Mouse (Mus musculus) CH12.LX (cell line): ENCODE measurements around the gene Fcf1. TPM values are rescaled to one million over a fixed set of nuclear protein-coding genes. Genes with fewer than 3 reads are reported as not detected.
A peak's percentile ranks its signal among the peaks of the same experiment; 100 is the strongest.

Experiments used
- DNase-seq: peaks from one replicate; pipeline ENCODE4 v3.0.0-alpha.2; 2013; ENCODE audit errors: extremely low read depth
- H3K27ac ChIP-seq: 2 replicates; pipeline ENCODE4 v1.5.1; 2012; ENCODE audit warnings: low read depth, mild to moderate bottlenecking, control low read depth, moderate library complexity; ENCODE audit not compliant: insufficient read depth
- H3K27me3 ChIP-seq: replicated peaks from 2 replicates; pipeline ENCODE3; 2012; ENCODE audit warnings: inconsistent platforms
- H3K36me3 ChIP-seq, 2 experiments: replicated peaks in 1 of 2; 2 replicates each; pipeline versions ENCODE3 to v1.6.1; 2012; ENCODE audit warnings: inconsistent platforms in 1 of 2, low read length in 1 of 2, mild to moderate bottlenecking in 1 of 2, mixed read lengths in 1 of 2, moderate library complexity in 1 of 2; ENCODE audit not compliant: control insufficient read depth in 1 of 2, insufficient read depth in 1 of 2
- H3K4me1 ChIP-seq, 2 experiments: 2 replicates each; pipeline ENCODE4 v1.6.1; 2012; ENCODE audit warnings: inconsistent platforms in 1 of 2, moderate library complexity in 1 of 2; ENCODE audit not compliant: insufficient read depth in 2 of 2, control insufficient read depth in 1 of 2
- H3K4me2 ChIP-seq: 2 replicates; pipeline ENCODE4 v1.6.1; 2012; ENCODE audit warnings: low read depth, mild to moderate bottlenecking, control low read depth; ENCODE audit not compliant: poor library complexity, insufficient read depth, severe bottlenecking
- H3K4me3 ChIP-seq, 3 experiments: fragments of 150-350 bp in 1 of 3; sonication (generic) in 1 of 3; replicated peaks in 1 of 3; 2 replicates each; pipeline versions ENCODE3 to v1.5.1; 2011 to 2012; ENCODE audit warnings: low read depth in 2 of 3, low read length in 2 of 3, mild to moderate bottlenecking in 2 of 3, moderate library complexity in 2 of 3, control low read depth in 1 of 3, improper control_type of control experiment in 1 of 3, inconsistent platforms in 1 of 3, mixed read lengths in 1 of 3; ENCODE audit not compliant: poor library complexity in 1 of 3
- H3K79me2 ChIP-seq: replicated peaks from 2 replicates; pipeline ENCODE4 v1.6.1; 2012; ENCODE audit warnings: mild to moderate bottlenecking, moderate library complexity; ENCODE audit not compliant: control insufficient read depth, poor library complexity, insufficient read depth, severe bottlenecking; ENCODE audit errors: extremely low read depth
- H3K9ac ChIP-seq: 2 replicates; pipeline ENCODE4 v1.6.1; 2012; ENCODE audit warnings: low read depth, mild to moderate bottlenecking, control low read depth, moderate library complexity; ENCODE audit not compliant: insufficient read depth
- H3K9me3 ChIP-seq: replicated peaks from 2 replicates; pipeline ENCODE3; 2012; ENCODE audit warnings: low read length, inconsistent platforms, mixed read lengths
- BHLHE40 ChIP-seq: IDR thresholded peaks from 2 replicates; pipeline ENCODE4 v1.6.1; 2011; ENCODE audit warnings: mild to moderate bottlenecking, low read depth, low read length, improper control_type of control experiment
- CHD1 ChIP-seq: IDR thresholded peaks from 2 replicates; pipeline ENCODE4 v1.6.1; 2012; ENCODE audit warnings: low read depth, low read length, improper control_type of control experiment, inconsistent platforms
- CHD2 ChIP-seq: IDR thresholded peaks from 2 replicates; pipeline ENCODE4 v1.6.1; 2011; ENCODE audit warnings: low read length, improper control_type of control experiment
- CTCF ChIP-seq, 2 experiments: IDR thresholded peaks in 1 of 2; conservative IDR thresholded peaks in 1 of 2; 2 replicates each; pipeline ENCODE4 v1.5.1; 2011 to 2012; ENCODE audit warnings: low read depth in 2 of 2, low read length in 2 of 2, improper control_type of control experiment in 1 of 2, inconsistent platforms in 1 of 2, mild to moderate bottlenecking in 1 of 2, moderate library complexity in 1 of 2
- E2F4 ChIP-seq: IDR thresholded peaks from 2 replicates; pipeline ENCODE4 v1.6.1; 2011; ENCODE audit warnings: low read depth, low read length, improper control_type of control experiment; ENCODE audit not compliant: insufficient replicate concordance
- ELF1 ChIP-seq: IDR thresholded peaks from 2 replicates; pipeline ENCODE4 v1.6.1; 2014; ENCODE audit warnings: low read depth, mild to moderate bottlenecking, inconsistent platforms, low read length, improper control_type of control experiment
- EP300 ChIP-seq: IDR thresholded peaks from 2 replicates; pipeline ENCODE4 v1.6.1; 2011; ENCODE audit warnings: low read length, improper control_type of control experiment
- ETS1 ChIP-seq: conservative IDR thresholded peaks from 2 replicates; pipeline ENCODE4 v1.6.1; 2012; ENCODE audit warnings: low read depth, mild to moderate bottlenecking, inconsistent platforms, low read length, improper control_type of control experiment, moderate library complexity
- GABPA ChIP-seq: IDR thresholded peaks from 2 replicates; pipeline ENCODE4 v1.6.1; 2012; ENCODE audit warnings: low read depth, low read length, improper control_type of control experiment, inconsistent platforms; ENCODE audit not compliant: insufficient replicate concordance
- HCFC1 ChIP-seq: IDR thresholded peaks from 2 replicates; pipeline ENCODE4 v1.6.1; 2012; ENCODE audit warnings: low read depth, mild to moderate bottlenecking, inconsistent platforms, low read length, improper control_type of control experiment
- IRF4 ChIP-seq: IDR thresholded peaks from 2 replicates; pipeline ENCODE4 v1.6.1; 2014; ENCODE audit warnings: low read depth, mild to moderate bottlenecking, inconsistent platforms, low read length, improper control_type of control experiment
- JUN ChIP-seq: IDR thresholded peaks from 2 replicates; pipeline ENCODE4 v1.6.1; 2011; ENCODE audit warnings: low read depth, mild to moderate bottlenecking, low read length, improper control_type of control experiment, moderate library complexity; ENCODE audit not compliant: insufficient read depth
- JUND ChIP-seq: conservative IDR thresholded peaks from 2 replicates; pipeline ENCODE4 v1.6.1; 2011; ENCODE audit warnings: low read depth, low read length, improper control_type of control experiment
- KAT2A ChIP-seq: IDR thresholded peaks from 2 replicates; pipeline ENCODE4 v1.6.1; 2012; ENCODE audit warnings: low read length, improper control_type of control experiment, inconsistent platforms; ENCODE audit not compliant: insufficient replicate concordance
- MAFK ChIP-seq: IDR thresholded peaks from 2 replicates; pipeline ENCODE4 v1.6.1; 2011; ENCODE audit warnings: low read length, improper control_type of control experiment; ENCODE audit not compliant: insufficient replicate concordance
- MAX ChIP-seq: IDR thresholded peaks from 2 replicates; pipeline ENCODE4 v1.6.1; 2011; ENCODE audit warnings: low read length, improper control_type of control experiment
- MAZ ChIP-seq: IDR thresholded peaks from 2 replicates; pipeline ENCODE4 v1.6.1; 2012; ENCODE audit warnings: low read depth, mild to moderate bottlenecking, inconsistent platforms, low read length, improper control_type of control experiment, moderate library complexity
- MEF2A ChIP-seq: IDR thresholded peaks from 2 replicates; pipeline ENCODE4 v1.6.1; 2014; ENCODE audit warnings: low read depth, mild to moderate bottlenecking, inconsistent platforms, low read length, improper control_type of control experiment, borderline replicate concordance
- MXI1 ChIP-seq: IDR thresholded peaks from 2 replicates; pipeline ENCODE4 v1.6.1; 2011; ENCODE audit warnings: mild to moderate bottlenecking, low read depth, low read length, improper control_type of control experiment
- MYC ChIP-seq: IDR thresholded peaks from 2 replicates; pipeline ENCODE4 v1.6.1; 2011; ENCODE audit warnings: low read depth, mild to moderate bottlenecking, improper control_type of control experiment, low read length
- NELFE ChIP-seq: IDR thresholded peaks from 2 replicates; pipeline ENCODE4 v1.6.1; 2011; ENCODE audit warnings: low read depth, low read length, improper control_type of control experiment
- NRF1 ChIP-seq: IDR thresholded peaks from 2 replicates; pipeline ENCODE4 v1.6.1; 2014; ENCODE audit warnings: low read depth, mild to moderate bottlenecking, inconsistent platforms, low read length, improper control_type of control experiment, moderate library complexity
- PAX5 ChIP-seq: IDR thresholded peaks from 2 replicates; pipeline ENCODE4 v1.6.1; 2012; ENCODE audit warnings: low read length, inconsistent platforms, mixed read lengths
- POLR2A ChIP-seq: IDR thresholded peaks from 2 replicates; pipeline ENCODE4 v1.6.1; 2011; ENCODE audit warnings: low read depth, mild to moderate bottlenecking, improper control_type of control experiment, low read length
- POLR2AphosphoS2 ChIP-seq: IDR thresholded peaks from 2 replicates; pipeline ENCODE4 v1.6.1; 2011; ENCODE audit warnings: low read depth, low read length, improper control_type of control experiment
- RAD21 ChIP-seq: IDR thresholded peaks from 2 replicates; pipeline ENCODE4 v1.6.1; 2011; ENCODE audit warnings: low read depth, mild to moderate bottlenecking, low read length, improper control_type of control experiment, moderate library complexity
- RCOR1 ChIP-seq: conservative IDR thresholded peaks from 2 replicates; pipeline ENCODE4 v1.6.1; 2012; ENCODE audit warnings: low read depth, mild to moderate bottlenecking, inconsistent platforms, low read length, improper control_type of control experiment
- SIN3A ChIP-seq: IDR thresholded peaks from 2 replicates; pipeline ENCODE4 v1.6.1; 2012; ENCODE audit warnings: low read length, improper control_type of control experiment, inconsistent platforms
- SMC3 ChIP-seq: IDR thresholded peaks from 2 replicates; pipeline ENCODE4 v1.6.1; 2011; ENCODE audit warnings: low read depth, low read length, improper control_type of control experiment
- TBP ChIP-seq: conservative IDR thresholded peaks from 2 replicates; pipeline ENCODE4 v1.6.1; 2011; ENCODE audit warnings: low read depth, low read length, improper control_type of control experiment
- TCF12 ChIP-seq: IDR thresholded peaks from 2 replicates; pipeline ENCODE4 v1.6.1; 2014; ENCODE audit warnings: low read depth, mild to moderate bottlenecking, inconsistent platforms, low read length, improper control_type of control experiment
- UBTF ChIP-seq: IDR thresholded peaks from 2 replicates; pipeline ENCODE4 v1.6.1; 2012; ENCODE audit warnings: low read depth, mild to moderate bottlenecking, inconsistent platforms, low read length, improper control_type of control experiment, moderate library complexity
- USF1 ChIP-seq: IDR thresholded peaks from 2 replicates; pipeline ENCODE4 v1.6.1; 2014; ENCODE audit warnings: low read depth, mild to moderate bottlenecking, inconsistent platforms, low read length, improper control_type of control experiment
- USF2 ChIP-seq: conservative IDR thresholded peaks from 2 replicates; pipeline ENCODE4 v1.6.1; 2011; ENCODE audit warnings: low read depth, low read length, improper control_type of control experiment
- ZC3H11A ChIP-seq: IDR thresholded peaks from 2 replicates; pipeline ENCODE4 v1.6.1; 2012; ENCODE audit warnings: low read depth, mild to moderate bottlenecking, inconsistent platforms, low read length, improper control_type of control experiment
- ZKSCAN1 ChIP-seq: IDR thresholded peaks from 2 replicates; pipeline ENCODE4 v1.6.1; 2012; ENCODE audit warnings: low read depth, inconsistent platforms, low read length, improper control_type of control experiment, borderline replicate concordance
- ZMIZ1 ChIP-seq: IDR thresholded peaks from 2 replicates; pipeline ENCODE4 v1.6.1; 2012; ENCODE audit warnings: low read depth, mild to moderate bottlenecking, inconsistent platforms, low read length, improper control_type of control experiment
- ZNF384 ChIP-seq: IDR thresholded peaks from 2 replicates; pipeline ENCODE4 v1.6.1; 2012; ENCODE audit warnings: low read depth, low read length, improper control_type of control experiment, inconsistent platforms
- dilution Hi-C: fragments of 300-500 bp; cut with MboI; formaldehyde crosslinking; loops from 2 replicates; pipeline ENCODE4 v1.14.3; 2020; ENCODE audit warnings: low sequenced_read_pairs; ENCODE audit not compliant: extremely low pct_unique_long_range_greater_than_20kb, extremely low pct_ligation_motif_present
- in situ Hi-C: fragments of 300-500 bp; cut with MboI; formaldehyde crosslinking; loops from 3 replicates; pipeline ENCODE4 v1.14.3; 2019; ENCODE audit warnings: low sequenced_read_pairs, low pct_ligation_motif_present, low pct_unique_long_range_greater_than_20kb, mixed read lengths
- polyA plus RNA-seq: library from polyadenylated mRNA; unstranded; fragments of >175 nt; gene quantifications from 2 replicates; pipeline ENCODE4 v1.2.1, GENCODE M21; 2012; ENCODE audit warnings: low read depth; ENCODE audit not compliant: insufficient read length
- total RNA-seq, 2 experiments: library from RNA; depleted of rRNA; stranded (reverse); fragments of 300-350 nt in 1 of 2; fragments of >200 nt in 1 of 2; gene quantifications; 2 replicates each; pipeline ENCODE4 v1.2.3; 2012 to 2014

The Fcf1 gene
- total and polyA plus RNA-seq, 3 experiments, result 152 to 273 (median 265) TPM

GRCm38 (mm10) chr12:84940343-84940742, 30.4 kb upstream of the Fcf1 start:
- in situ Hi-C loops (no loop called here), dilution Hi-C loops (no loop called here)
- no peaks in the 10 kb centered on the region for H3K27me3 ChIP-seq
- no peak overlapping the region for H3K9ac ChIP-seq
- TF ChIP-seq ZMIZ1 (no peak), CHD2 (peak; percentile 71), ZKSCAN1 (no peak), MAFK (no peak), ETS1 (peak; percentile 38; the same call in 1 of the 2 replicates), MAZ (0 out of 2 replicates have a peak, but pooled peaks have one; percentile 36), TCF12 (peak; percentile 76), TBP (no peak), MYC (no peak), RCOR1 (no peak), ELF1 (no peak), ZC3H11A (no peak), USF1 (no peak), SIN3A (peak; percentile 26; the same call in 1 of the 2 replicates), NRF1 (no peak), RAD21 (no peak), PAX5 (no peak), POLR2A (no peak), CTCF (conservative IDR thresholded peaks at IDR 0.05 in 1 of 2, IDR thresholded peaks at IDR 0.05 in 1 of 2; ENCODE audit: low read depth in 2 of 2, low read length in 2 of 2) (no peak), IRF4 (peak; percentile 84), MEF2A (0 out of 2 replicates have a peak, but pooled peaks have one; percentile 25), ZNF384 (no peak), KAT2A (no peak), POLR2AphosphoS2 (no peak), JUN (no peak), MXI1 (peak; percentile 65; the same call in 1 of the 2 replicates), NELFE (no peak), EP300 (peak; percentile 74), USF2 (no peak), CHD1 (no peak), E2F4 (no peak), UBTF (no peak), JUND (no peak), HCFC1 (0 out of 2 replicates have a peak, but pooled peaks have one; percentile 25), MAX (peak; percentile 42; the same call in 1 of the 2 replicates), GABPA (no peak), SMC3 (no peak), BHLHE40 (peak; percentile 57; the same call in 1 of the 2 replicates)
- H3K79me2 ChIP-seq, result no peaks in the 10 kb centered on the region
- H3K36me3 ChIP-seq, result peaks cover 46 to 76% of the 10 kb centered on the region in 2 experiments
- peak overlapping the region; percentile 49 for H3K4me2 ChIP-seq
- no peak for DNase-seq
- H3K9me3 ChIP-seq, result no peaks in the 10 kb centered on the region
- peak overlapping the region; percentile 80 for H3K27ac ChIP-seq
- H3K4me1 ChIP-seq, result peaks cover 17 to 18% of the 10 kb centered on the region in 2 experiments
- H3K4me3 ChIP-seq, result peak overlapping the region in 1 of 3 experiments; percentile 12
